Mouse (Mus musculus) thymus, postnatal 14 days (tissue): ENCODE data around the gene Tprgl.

Source experiments
- DNase-seq: peaks from one replicate; pipeline ENCODE4 v3.0.0; 2021

Gene Tprgl

DNA sequence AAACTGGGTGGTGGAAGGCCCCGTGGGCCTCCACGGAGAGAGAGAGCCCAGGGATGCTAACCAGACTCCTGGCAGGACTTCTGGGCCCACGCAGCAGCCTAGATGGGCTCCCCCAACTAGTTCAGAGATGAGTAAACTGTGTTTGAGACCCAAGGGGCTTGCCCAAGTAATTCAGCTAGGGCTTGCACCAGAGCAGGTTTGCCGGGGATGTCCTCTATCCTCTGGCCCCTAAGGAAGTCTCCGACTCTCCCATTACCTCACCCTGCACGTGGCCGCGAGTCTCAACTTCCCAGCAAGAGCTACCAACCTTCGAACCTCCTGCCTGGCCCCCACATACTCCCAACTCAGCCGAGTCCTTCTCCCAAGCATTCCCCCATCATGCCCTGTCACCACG is 50.6 kb downstream of the Tprgl start:
- DNase-seq = no peak

DNA sequence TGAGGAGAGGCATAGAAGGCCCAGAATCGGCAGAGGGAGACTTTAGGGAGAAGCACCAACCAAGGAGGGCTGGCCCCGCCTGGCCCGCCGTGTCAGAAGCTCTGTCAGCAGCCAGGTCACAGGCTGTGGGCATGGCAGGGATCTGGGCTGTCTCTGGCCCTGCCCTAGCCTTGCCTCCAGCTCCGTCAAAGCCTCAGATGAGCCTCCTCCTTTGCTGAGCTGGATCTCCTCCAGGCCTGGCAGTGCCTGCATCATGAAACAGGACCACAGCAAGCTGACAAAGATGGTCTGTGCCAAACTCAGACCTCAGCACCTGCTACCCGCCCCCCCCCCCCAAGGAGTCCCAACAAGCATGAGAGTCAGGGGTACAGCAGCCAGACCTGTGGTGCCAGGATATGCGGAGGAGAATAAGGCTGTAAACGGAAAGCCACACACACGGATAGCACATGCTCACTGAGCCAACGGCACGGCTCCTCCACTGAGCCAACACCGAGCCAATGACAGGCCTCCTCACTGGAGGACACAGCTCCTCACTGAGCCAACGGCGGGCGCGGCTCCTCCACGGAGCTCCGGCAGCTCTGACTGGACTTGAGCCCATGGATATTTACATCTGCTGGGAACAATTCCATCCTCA is 51.1 kb downstream of the Tprgl start:
- no peak for DNase-seq
